Mouse (Mus musculus) neural tube, embryonic 12.5 days (tissue): ENCODE data around the gene Svs3a. TPM values are rescaled to one million over a fixed set of nuclear protein-coding genes. Genes with fewer than 3 reads are reported as not detected.
"Not testable (repeated sequence)": the region's sequence is repeated elsewhere in the genome, so short reads cannot be mapped to it uniquely, and the experiment has no call there.

Experiments used
- ATAC-seq: fragments of 200-750 bp; cut with Nextera tagmentation; 2 replicates; pipeline ENCODE4 v1.8.0; 2017; ENCODE audit warnings: low read depth, mild to moderate bottlenecking, moderate TSS enrichment, moderate library complexity; ENCODE audit not compliant: low FRiP score
- H3K27ac ChIP-seq: fragments of 300-500 bp; sonication (generic); 2 replicates; pipeline ENCODE4 v1.5.1; 2016
- H3K27me3 ChIP-seq: fragments of 300-500 bp; sonication (generic); replicated peaks from 2 replicates; pipeline ENCODE4 v1.6.1; 2016; ENCODE audit warnings: mild to moderate bottlenecking
- H3K36me3 ChIP-seq: fragments of 300-500 bp; sonication (generic); 2 replicates; pipeline ENCODE4 v1.6.1; 2016; ENCODE audit warnings: mild to moderate bottlenecking
- H3K4me1 ChIP-seq: fragments of 300-500 bp; sonication (generic); 2 replicates; pipeline ENCODE4 v1.6.1; 2016
- H3K4me2 ChIP-seq: fragments of 300-500 bp; sonication (generic); replicated peaks from 2 replicates; pipeline ENCODE4 v1.6.1; 2016; ENCODE audit warnings: mild to moderate bottlenecking
- H3K4me3 ChIP-seq: fragments of 300-500 bp; sonication (generic); 2 replicates; pipeline ENCODE4 v1.5.1; 2016
- H3K9ac ChIP-seq: fragments of 300-500 bp; sonication (generic); 2 replicates; pipeline ENCODE4 v1.6.1; 2016; ENCODE audit warnings: mild to moderate bottlenecking
- H3K9me3 ChIP-seq: fragments of 300-500 bp; sonication (generic); 2 replicates; pipeline ENCODE4 v1.6.1; 2016; ENCODE audit warnings: mild to moderate bottlenecking
- WGBS: fragments of 180-500 bp; shearing (Covaris S2); methylation state at CpG from one replicate; pipeline ENCODE4 v1.1.7; 2016; 5-methylcytosine and 5-hydroxymethylcytosine counted together
- polyA plus RNA-seq: library from polyadenylated mRNA; unstranded; fragments of >200 nt; fragmentation: Nextera tagmentation; extraction: Ambion mirVana; gene quantifications from 2 replicates; pipeline ENCODE4 v1.2.1, GENCODE M21; 2016

Gene Svs3a
- polyA plus RNA-seq, result not detected in 2 replicates

- H3K4me2 ChIP-seq, H3K36me3 ChIP-seq, H3K9me3 ChIP-seq, H3K27ac ChIP-seq, H3K4me1 ChIP-seq, ATAC-seq, H3K4me3 ChIP-seq, H3K27me3 ChIP-seq, H3K9ac ChIP-seq: not testable (repeated sequence)
- WGBS, result 36% methylated on average over 1 of the region's 1 CpGs
Observed at GRCm38 (mm10) chr2:164288968-164289367, at the start of gene Svs3a. Gene Svs3a, plus strand, starts transcription at chr2:164289268.

- not testable (repeated sequence) for H3K27me3 ChIP-seq, H3K4me2 ChIP-seq, H3K36me3 ChIP-seq, H3K9ac ChIP-seq, H3K4me3 ChIP-seq, ATAC-seq, H3K4me1 ChIP-seq, H3K27ac ChIP-seq, H3K9me3 ChIP-seq
- WGBS, result 62% methylated on average over 1 of the region's 1 CpGs
Observed at GRCm38 (mm10) chr2:164256540-164256939, 32.5 kb upstream of the Svs3a start, which contains the start of gene Svs3b. Gene Svs3b, minus strand, starts transcription at chr2:164256640.

- H3K4me1 ChIP-seq, result no peaks in the 10 kb centered on the region
- H3K9me3 ChIP-seq, result no peaks in the 10 kb centered on the region
- H3K4me3 ChIP-seq, result no peak within 1 kb of the TSS
- 96% methylated on average over 4 of the region's 4 CpGs for WGBS
- ATAC-seq, result no peak
- no peak within 1 kb of the TSS for H3K4me2 ChIP-seq
- no peaks in the 10 kb centered on the region for H3K36me3 ChIP-seq
- no peaks in the 10 kb centered on the region for H3K27me3 ChIP-seq
- no peak within 1 kb of the TSS for H3K9ac ChIP-seq
- no peak within 1 kb of the TSS for H3K27ac ChIP-seq
Observed at GRCm38 (mm10) chr2:164278359-164278758, 10.7 kb upstream of the Svs3a start, which contains the start of gene Svs4. Gene Svs4, minus strand, starts transcription at chr2:164278459.

- Histone ChIP-seq H3K27me3 (no peaks in the 10 kb centered on the region), H3K9me3 (no peaks in the 10 kb centered on the region), H3K9ac (no peak overlapping the region), H3K4me2 (no peak overlapping the region), H3K36me3 (no peaks in the 10 kb centered on the region), H3K27ac (no peak overlapping the region), H3K4me1 (no peaks in the 10 kb centered on the region), H3K4me3 (no peak overlapping the region)
- no peak for ATAC-seq
- WGBS, result 85% methylated on average over 5 of the region's 5 CpGs
Observed at GRCm38 (mm10) chr2:164312599-164312998, 23.5 kb downstream of the Svs3a start.

- not testable (repeated sequence) for H3K9ac ChIP-seq, H3K9me3 ChIP-seq, H3K4me3 ChIP-seq, H3K27ac ChIP-seq, H3K4me1 ChIP-seq, H3K36me3 ChIP-seq, H3K27me3 ChIP-seq, H3K4me2 ChIP-seq, ATAC-seq
Observed at GRCm38 (mm10) chr2:164315460-164315859, 26.4 kb downstream of the Svs3a start.

GRCm38 (mm10) chr2:164316451-164316850 lies 27.4 kb downstream of the Svs3a start, which contains the start of gene Svs6:
Gene Svs6, plus strand, starts transcription at chr2:164316751.
- H3K4me3 ChIP-seq, H3K9me3 ChIP-seq, ATAC-seq, H3K9ac ChIP-seq, H3K27me3 ChIP-seq, H3K4me2 ChIP-seq, H3K36me3 ChIP-seq, H3K4me1 ChIP-seq, H3K27ac ChIP-seq: not testable (repeated sequence)
- 76% methylated on average over 1 of the region's 1 CpGs for WGBS

GRCm38 (mm10) chr2:164320983-164321382 lies 31.9 kb downstream of the Svs3a start:
- 88% methylated on average over 6 of the region's 6 CpGs for WGBS
- Histone ChIP-seq H3K4me1 (no peaks in the 10 kb centered on the region), H3K4me2 (no peak overlapping the region), H3K27me3 (no peaks in the 10 kb centered on the region), H3K9ac (no peak overlapping the region), H3K9me3 (no peaks in the 10 kb centered on the region), H3K27ac (no peak overlapping the region), H3K36me3 (no peaks in the 10 kb centered on the region), H3K4me3 (no peak overlapping the region)
- ATAC-seq, result no peak

- not testable (repeated sequence) for H3K4me3 ChIP-seq, H3K27ac ChIP-seq, H3K36me3 ChIP-seq, ATAC-seq, H3K27me3 ChIP-seq, H3K9ac ChIP-seq, H3K4me1 ChIP-seq, H3K9me3 ChIP-seq, H3K4me2 ChIP-seq
- 81% methylated on average over 3 of the region's 3 CpGs for WGBS
Observed at GRCm38 (mm10) chr2:164332440-164332839, 43.4 kb downstream of the Svs3a start, which contains the start of gene Svs5. Gene Svs5, plus strand, starts transcription at chr2:164332740.

Other genes starting within 250 kb of the Svs3a start
- gene Stk4, start 218.9 kb upstream of the Svs3a start, polyA plus RNA-seq, result 27.7 and 28.8 TPM in 2 replicates
- 43.4 and 46.2 TPM in 2 replicates for gene Tomm34, start 218.1 kb upstream of the Svs3a start, polyA plus RNA-seq
- gene Kcns1, start 118.2 kb upstream of the Svs3a start, polyA plus RNA-seq, result 0.06 and 0.23 TPM in 2 replicates
- gene Wfdc5, start 106.5 kb upstream of the Svs3a start, polyA plus RNA-seq, result not detected in 2 replicates
- not detected in 2 replicates for gene Wfdc12, start 98.7 kb upstream of the Svs3a start, polyA plus RNA-seq
- gene Wfdc15a, start 89.1 kb upstream of the Svs3a start, polyA plus RNA-seq, result not detected in 2 replicates
- gene Wfdc15b, start 67.6 kb upstream of the Svs3a start, polyA plus RNA-seq, result not detected in 2 replicates
- gene Svs2, start 50.8 kb upstream of the Svs3a start, polyA plus RNA-seq, result not detected in 2 replicates
- not detected in 2 replicates for gene Svs3b, start 32.6 kb upstream of the Svs3a start, polyA plus RNA-seq
- not detected in 2 replicates for gene Svs4, start 10.8 kb upstream of the Svs3a start, polyA plus RNA-seq
- not detected in 2 replicates for gene Svs6, start 27.5 kb downstream of the Svs3a start, polyA plus RNA-seq
- gene Svs5, start 43.5 kb downstream of the Svs3a start, polyA plus RNA-seq, result not detected in 2 replicates
- 0.28 TPM in 1 of 2 replicates, not detected in the other for gene Slpi, start 99.8 kb downstream of the Svs3a start, polyA plus RNA-seq
- 0.13 and 0.18 TPM in 2 replicates for gene Rbpjl, start 113.9 kb downstream of the Svs3a start, polyA plus RNA-seq
- 8.2 and 9.0 TPM in 2 replicates for gene Matn4, start 115.9 kb downstream of the Svs3a start, polyA plus RNA-seq
- gene Sdc4, start 154.6 kb downstream of the Svs3a start, polyA plus RNA-seq, result 9.7 and 11.7 TPM in 2 replicates
- 72.8 and 82.7 TPM in 2 replicates for gene Sys1, start 167.7 kb downstream of the Svs3a start, polyA plus RNA-seq
- 6.0 and 6.5 TPM in 2 replicates for gene Gm20458, start 171.7 kb downstream of the Svs3a start, polyA plus RNA-seq
- gene Trp53tg5, start 184.5 kb downstream of the Svs3a start, polyA plus RNA-seq, result not detected in 2 replicates
- 5.8 and 7.0 TPM in 2 replicates for gene Dbndd2, start 196.8 kb downstream of the Svs3a start, polyA plus RNA-seq
- gene Pigt, start 208.3 kb downstream of the Svs3a start, polyA plus RNA-seq, result 50.0 and 55.3 TPM in 2 replicates